Mouse (Mus musculus) cerebellum, adult 2 months (tissue): ENCODE measurements around the gene As3mt.
"Not testable (repeated sequence)": the region's sequence is repeated elsewhere in the genome, so short reads cannot be mapped to it uniquely, and the experiment has no call there.

Experiments used
- CTCF ChIP-seq: fragments of 200-500 bp; IDR thresholded peaks from 2 replicates; pipeline ENCODE4 v1.5.1; 2011; ENCODE audit warnings: low read depth, mild to moderate bottlenecking, control low read depth, low read length, moderate library complexity, borderline replicate concordance; ENCODE audit not compliant: insufficient read depth
- POLR2A ChIP-seq: fragments of 200-500 bp; IDR thresholded peaks from 2 replicates; pipeline ENCODE4 v1.6.1; 2011; ENCODE audit warnings: low read length, control low read depth, borderline replicate concordance; ENCODE audit not compliant: insufficient read depth

DNA sequence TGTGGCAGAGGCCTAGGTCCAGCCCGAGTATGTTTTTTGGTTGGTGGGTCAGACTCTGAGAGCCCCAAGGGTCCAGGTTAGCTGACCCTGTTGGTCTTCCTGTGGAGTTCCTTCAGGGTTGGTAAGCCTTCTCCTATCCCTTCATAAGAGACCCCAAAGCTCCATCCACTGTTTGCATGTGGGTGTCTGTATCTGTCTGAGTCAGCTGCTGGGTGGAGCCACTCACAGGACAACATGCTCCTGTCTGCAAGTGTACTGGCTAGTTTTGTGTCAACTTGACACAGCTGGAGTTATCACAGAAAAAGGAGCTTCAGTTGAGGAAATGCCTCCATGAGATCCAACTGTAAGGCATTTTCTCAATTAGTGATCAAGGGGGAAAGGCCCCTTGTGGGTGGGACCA lies 71.9 kb downstream of the As3mt start:
- not testable (repeated sequence) for TF ChIP-seq CTCF, POLR2A
